Mouse (Mus musculus) splenic B cell, adult 2 months (primary cell): ENCODE data around the gene Npb.

Source experiments
- DNase-seq: peaks from one replicate; pipeline ENCODE4 v3.0.0-alpha.2; 2011; ENCODE audit warnings: low read depth, low spot score
- H3K27me3 ChIP-seq: 2 replicates; pipeline ENCODE4 v1.6.1; 2012; ENCODE audit warnings: mild to moderate bottlenecking, low read length, moderate library complexity, mixed read lengths; ENCODE audit not compliant: control insufficient read depth, poor library complexity, insufficient read depth, severe bottlenecking
- H3K36me3 ChIP-seq: 2 replicates; pipeline ENCODE4 v1.6.1; 2012; ENCODE audit warnings: mild to moderate bottlenecking, low read length, moderate library complexity, mixed read lengths; ENCODE audit not compliant: control insufficient read depth, poor library complexity, insufficient read depth, severe bottlenecking

Gene Npb

DNA sequence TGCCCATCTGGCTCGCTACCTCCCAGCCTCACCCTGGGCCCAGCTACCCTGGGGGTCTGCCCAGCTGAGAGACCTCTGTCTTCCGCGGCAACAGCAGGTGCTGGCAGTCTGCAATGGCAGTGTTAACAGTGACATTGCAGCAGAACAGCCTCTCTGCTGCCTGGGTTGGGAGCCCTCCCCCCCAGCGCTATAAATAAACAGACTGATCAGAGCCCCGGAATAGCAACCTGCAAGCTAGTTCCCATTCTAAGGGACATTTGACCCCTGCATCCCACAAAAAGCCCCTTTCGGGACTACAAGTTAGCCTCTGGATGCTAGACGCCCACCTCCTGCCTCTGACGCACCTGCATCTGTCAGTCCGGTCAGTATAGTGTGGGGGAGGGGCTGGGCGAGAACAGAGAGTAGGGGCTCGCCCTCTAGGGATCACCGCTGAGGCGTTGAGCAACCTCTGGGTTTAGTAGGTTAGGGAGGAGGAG lies 39.8 kb downstream of the Npb start, which contains the start of gene Myadml2:
Myadml2 (minus strand) TSS at position 158 of the 476 bp plus-strand sequence.
- no peak for DNase-seq
- H3K27me3 ChIP-seq: no peaks in the 10 kb centered on the region
- H3K36me3 ChIP-seq: no peaks in the 10 kb centered on the region

DNA sequence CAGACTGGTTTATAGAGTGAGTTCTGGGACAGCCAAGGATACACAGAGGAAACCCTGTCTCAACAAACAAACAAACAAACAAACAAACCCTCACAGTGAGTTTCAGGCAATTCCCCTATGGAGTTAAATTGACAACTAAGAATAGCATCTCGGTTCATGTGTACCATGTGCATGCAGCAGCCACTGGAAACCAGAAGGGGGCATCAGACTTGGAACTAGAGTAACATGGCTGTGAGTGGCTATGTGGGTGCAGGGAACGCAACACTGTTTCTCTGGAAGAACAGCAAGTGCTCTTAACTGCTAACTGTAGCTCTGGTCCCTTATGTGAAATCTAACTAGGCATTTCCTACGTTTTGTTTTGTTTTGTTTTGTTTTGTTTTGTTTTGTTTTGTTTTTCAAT lies 43.6 kb downstream of the Npb start:
- no peak for DNase-seq
- Histone ChIP-seq H3K36me3 (no peaks in the 10 kb centered on the region), H3K27me3 (no peaks in the 10 kb centered on the region)

DNA sequence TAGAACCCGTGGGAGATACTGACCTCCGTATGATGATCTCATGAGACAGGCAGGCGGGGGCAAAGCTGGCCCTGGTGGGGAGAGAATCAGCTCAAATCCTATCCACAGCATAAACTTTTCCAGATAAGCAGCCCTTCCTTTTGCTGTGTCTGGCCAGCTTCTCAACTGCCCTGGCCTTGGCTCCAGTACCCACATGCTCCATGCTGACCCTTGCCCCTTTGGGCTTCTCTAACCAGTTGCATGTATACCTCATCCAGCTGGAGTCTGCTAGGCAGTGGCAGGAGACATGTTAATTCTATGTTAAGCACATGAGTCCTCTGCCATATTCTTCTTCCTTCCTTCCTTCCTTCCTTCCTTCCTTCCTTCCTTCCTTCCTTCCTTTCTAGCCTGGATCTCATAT lies 46.5 kb downstream of the Npb start:
- no peak for DNase-seq
- Histone ChIP-seq H3K27me3 (no peaks in the 10 kb centered on the region), H3K36me3 (no peaks in the 10 kb centered on the region)

DNA sequence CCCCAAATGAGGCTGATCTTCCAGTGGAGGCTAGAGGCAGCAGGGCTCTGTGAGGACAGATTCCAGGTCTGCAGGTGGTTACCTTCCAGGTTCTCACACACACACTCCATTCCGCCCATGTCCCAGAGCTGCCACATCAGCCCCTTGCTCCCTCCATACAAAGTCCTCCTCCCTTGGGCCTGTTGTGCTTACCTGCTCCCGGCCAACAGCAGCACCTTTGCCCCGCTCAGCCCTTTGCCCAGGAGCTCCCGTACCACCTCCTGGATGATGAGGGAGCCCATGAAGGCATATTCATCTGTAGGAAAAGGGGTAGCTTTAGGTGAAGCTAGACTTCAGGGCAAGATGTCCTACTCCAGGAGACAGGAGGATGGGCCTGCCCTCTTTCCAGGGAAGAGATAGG lies 49.0 kb downstream of the Npb start:
- Histone ChIP-seq H3K27me3 (no peaks in the 10 kb centered on the region), H3K36me3 (no peaks in the 10 kb centered on the region)
- no peak for DNase-seq
